Mouse (Mus musculus) neural tube, embryonic 14.5 days (tissue): ENCODE data around the gene Sphk1. TPM values are rescaled to one million over a fixed set of nuclear protein-coding genes. Genes with fewer than 3 reads are reported as not detected.

Source experiments
- ATAC-seq: fragments of 200-750 bp; cut with Nextera tagmentation; 2 replicates; pipeline ENCODE4 v1.8.0; 2017; ENCODE audit warnings: low read depth, mild to moderate bottlenecking, moderate TSS enrichment, moderate library complexity
- H3K27ac ChIP-seq: fragments of 300-500 bp; sonication (generic); 2 replicates; pipeline ENCODE4 v1.5.1; 2014; ENCODE audit warnings: low read depth, mild to moderate bottlenecking, control low read depth, low read length, moderate library complexity, mixed read lengths
- H3K27me3 ChIP-seq: fragments of 300-500 bp; sonication (generic); 2 replicates; pipeline ENCODE4 v1.6.1; 2014; ENCODE audit warnings: low read length; ENCODE audit not compliant: control insufficient read depth, insufficient read depth
- H3K36me3 ChIP-seq: fragments of 300-500 bp; sonication (generic); 2 replicates; pipeline ENCODE4 v1.6.1; 2014; ENCODE audit warnings: low read length, mixed read lengths; ENCODE audit not compliant: control insufficient read depth, insufficient read depth
- H3K4me1 ChIP-seq: fragments of 300-500 bp; sonication (generic); 2 replicates; pipeline ENCODE4 v1.6.1; 2014; ENCODE audit warnings: low read length; ENCODE audit not compliant: control insufficient read depth, insufficient read depth
- H3K4me2 ChIP-seq: fragments of 300-500 bp; sonication (generic); 2 replicates; pipeline ENCODE4 v1.6.1; 2014; ENCODE audit warnings: mild to moderate bottlenecking, low read depth, low read length, control low read depth
- H3K4me3 ChIP-seq: fragments of 300-500 bp; sonication (generic); 2 replicates; pipeline ENCODE4 v1.5.1; 2014; ENCODE audit warnings: low read depth, low read length, control low read depth, mixed read lengths
- H3K9ac ChIP-seq: fragments of 300-500 bp; sonication (generic); replicated peaks from 2 replicates; pipeline ENCODE4 v1.6.1; 2014; ENCODE audit warnings: low read depth, mild to moderate bottlenecking, control low read depth, low read length, mixed read lengths
- H3K9me3 ChIP-seq: fragments of 300-500 bp; sonication (generic); 2 replicates; pipeline ENCODE4 v1.6.1; 2016; ENCODE audit warnings: low read length; ENCODE audit not compliant: control insufficient read depth
- WGBS: fragments of 180-500 bp; shearing (Covaris S2); extraction: QIAGEN DNeasy Blood & Tissue Kit; methylation state at CpG from one replicate; pipeline ENCODE4 v1.1.7; 2014; 5-methylcytosine and 5-hydroxymethylcytosine counted together
- polyA plus RNA-seq: library from polyadenylated mRNA; unstranded; fragments of >200 nt; fragmentation: Nextera tagmentation; extraction: Ambion mirVana; gene quantifications from 2 replicates; pipeline ENCODE4 v1.2.1, GENCODE M21; 2014

The Sphk1 gene
- polyA plus RNA-seq, 1 experiment from 2014 or later, result 0.54 TPM

GRCm38 (mm10) chr11:116518482-116518881 is 12.2 kb upstream of the Sphk1 start:
- no peak for ATAC-seq
- Histone ChIP-seq H3K4me3 (no peak overlapping the region), H3K4me2 (no peak overlapping the region), H3K36me3 (no peaks in the 10 kb centered on the region), H3K27me3 (no peaks in the 10 kb centered on the region), H3K4me1 (no peaks in the 10 kb centered on the region), H3K9ac (no peak overlapping the region), H3K9me3 (no peaks in the 10 kb centered on the region), H3K27ac (no peak overlapping the region)
- 78% methylated on average over 8 of the region's 8 CpGs for WGBS

GRCm38 (mm10) chr11:116521143-116521542 is 9.6 kb upstream of the Sphk1 start:
- Histone ChIP-seq H3K4me3 (no peak overlapping the region), H3K4me2 (no peak overlapping the region), H3K4me1 (no peaks in the 10 kb centered on the region), H3K27me3 (no peaks in the 10 kb centered on the region), H3K9me3 (no peaks in the 10 kb centered on the region), H3K27ac (no peak overlapping the region), H3K36me3 (no peaks in the 10 kb centered on the region), H3K9ac (no peak overlapping the region)
- ATAC-seq, result no peak
- 62% methylated on average over 3 of the region's 3 CpGs for WGBS

DNA sequence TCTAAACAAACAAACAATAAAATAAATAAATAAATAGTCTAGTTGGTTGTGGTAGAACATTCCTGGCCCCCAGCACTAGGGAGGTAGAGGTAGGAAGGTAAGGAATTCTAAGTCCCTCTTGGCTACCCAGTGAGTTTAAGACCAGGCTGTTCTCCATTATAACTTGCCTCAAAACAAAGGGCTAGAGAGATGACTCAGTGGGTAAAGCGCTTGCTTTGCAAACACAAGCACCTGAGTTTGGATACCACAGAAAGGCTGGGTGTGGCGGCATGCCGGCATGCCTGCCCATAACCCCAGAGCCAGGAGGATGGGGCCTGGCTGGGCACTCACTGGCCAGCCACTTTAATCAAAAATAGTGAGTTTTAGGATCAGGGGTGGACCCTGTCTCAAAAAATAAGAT is 8.7 kb upstream of the Sphk1 start:
- H3K4me3 ChIP-seq, result no peak overlapping the region
- ATAC-seq, result no peak
- H3K9ac ChIP-seq, result no peak overlapping the region
- no peaks in the 10 kb centered on the region for H3K27me3 ChIP-seq
- no peak overlapping the region for H3K27ac ChIP-seq
- WGBS, result 89% methylated on average over 3 of the region's 3 CpGs
- H3K36me3 ChIP-seq, result no peaks in the 10 kb centered on the region
- H3K9me3 ChIP-seq, result no peaks in the 10 kb centered on the region
- no peaks in the 10 kb centered on the region for H3K4me1 ChIP-seq
- H3K4me2 ChIP-seq, result no peak overlapping the region

DNA sequence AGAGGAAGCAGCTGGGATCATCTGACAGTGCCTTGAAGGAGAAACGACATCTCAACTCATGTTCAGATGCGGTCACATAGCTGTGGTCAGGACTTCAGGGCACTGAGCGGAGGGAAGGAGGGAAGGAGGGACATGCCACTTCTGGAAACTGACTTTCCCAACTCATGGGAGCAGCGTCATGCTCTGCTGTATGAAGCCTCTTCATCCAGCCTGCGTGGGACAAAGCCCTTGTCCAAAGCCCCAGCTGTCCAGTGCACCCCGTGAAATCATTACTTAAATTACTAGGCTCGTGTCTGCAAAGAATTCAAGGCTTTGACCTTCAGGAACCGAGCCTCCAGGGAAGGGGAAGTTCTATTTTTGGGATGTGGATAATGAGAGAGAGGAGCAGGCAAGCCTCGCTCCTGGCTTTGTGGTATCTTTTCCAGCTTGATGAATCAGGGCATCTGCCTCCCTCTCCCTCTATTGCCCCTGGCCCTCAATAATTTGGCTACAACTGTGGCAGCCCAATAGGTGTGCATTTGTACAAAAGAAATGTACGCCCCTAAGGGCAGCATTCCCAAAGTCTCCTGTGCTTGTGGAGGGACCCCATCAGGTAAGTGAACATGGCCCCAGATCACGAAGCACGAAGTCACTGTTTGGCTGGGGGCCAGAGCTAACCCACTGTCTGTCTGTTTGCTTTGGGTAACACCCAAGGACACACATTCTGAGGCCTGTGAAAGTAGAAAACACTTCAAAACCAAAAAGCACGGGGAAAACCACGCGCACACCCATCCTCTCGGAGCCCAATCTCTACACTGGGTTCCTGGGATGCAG is 7.6 kb upstream of the Sphk1 start:
- H3K27ac ChIP-seq, result no peak overlapping the region
- no peak overlapping the region for H3K4me2 ChIP-seq
- H3K9me3 ChIP-seq, result no peaks in the 10 kb centered on the region
- no peaks in the 10 kb centered on the region for H3K4me1 ChIP-seq
- no peaks in the 10 kb centered on the region for H3K27me3 ChIP-seq
- no peak overlapping the region for H3K9ac ChIP-seq
- no peak for ATAC-seq
- no peak overlapping the region for H3K4me3 ChIP-seq
- H3K36me3 ChIP-seq, result no peaks in the 10 kb centered on the region
- WGBS, result 55% methylated on average over 16 of the region's 16 CpGs

DNA sequence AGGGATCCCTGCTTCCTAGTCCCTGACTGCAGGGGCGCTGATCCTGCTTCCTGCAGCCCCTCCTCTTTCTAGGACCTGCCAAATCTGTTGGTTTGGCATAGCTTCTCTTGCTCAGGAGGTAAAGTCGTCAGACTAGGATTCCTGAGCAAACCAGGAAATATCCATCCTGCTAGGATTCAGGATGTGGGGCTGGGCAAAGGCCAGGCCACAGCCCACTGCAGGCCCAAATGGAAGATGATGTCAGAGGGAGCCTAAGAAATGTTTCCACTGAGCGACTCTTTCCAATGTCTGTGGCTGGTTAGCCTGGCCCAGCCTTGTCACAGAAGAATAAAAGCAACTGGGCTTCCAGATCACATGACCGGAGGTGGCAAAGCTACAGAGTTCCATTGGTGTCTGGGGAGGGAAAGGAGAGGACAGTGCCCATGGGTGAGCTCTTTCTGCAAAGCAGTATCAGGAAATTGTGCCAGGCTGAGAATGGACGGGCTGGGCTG is 7.0 kb upstream of the Sphk1 start:
- no peak overlapping the region for H3K4me3 ChIP-seq
- no peaks in the 10 kb centered on the region for H3K27me3 ChIP-seq
- no peak overlapping the region for H3K27ac ChIP-seq
- WGBS, result 53% methylated on average over 5 of the region's 5 CpGs
- no peak for ATAC-seq
- H3K4me1 ChIP-seq, result no peaks in the 10 kb centered on the region
- no peaks in the 10 kb centered on the region for H3K9me3 ChIP-seq
- no peak overlapping the region for H3K9ac ChIP-seq
- H3K36me3 ChIP-seq, result no peaks in the 10 kb centered on the region
- no peak overlapping the region for H3K4me2 ChIP-seq

DNA sequence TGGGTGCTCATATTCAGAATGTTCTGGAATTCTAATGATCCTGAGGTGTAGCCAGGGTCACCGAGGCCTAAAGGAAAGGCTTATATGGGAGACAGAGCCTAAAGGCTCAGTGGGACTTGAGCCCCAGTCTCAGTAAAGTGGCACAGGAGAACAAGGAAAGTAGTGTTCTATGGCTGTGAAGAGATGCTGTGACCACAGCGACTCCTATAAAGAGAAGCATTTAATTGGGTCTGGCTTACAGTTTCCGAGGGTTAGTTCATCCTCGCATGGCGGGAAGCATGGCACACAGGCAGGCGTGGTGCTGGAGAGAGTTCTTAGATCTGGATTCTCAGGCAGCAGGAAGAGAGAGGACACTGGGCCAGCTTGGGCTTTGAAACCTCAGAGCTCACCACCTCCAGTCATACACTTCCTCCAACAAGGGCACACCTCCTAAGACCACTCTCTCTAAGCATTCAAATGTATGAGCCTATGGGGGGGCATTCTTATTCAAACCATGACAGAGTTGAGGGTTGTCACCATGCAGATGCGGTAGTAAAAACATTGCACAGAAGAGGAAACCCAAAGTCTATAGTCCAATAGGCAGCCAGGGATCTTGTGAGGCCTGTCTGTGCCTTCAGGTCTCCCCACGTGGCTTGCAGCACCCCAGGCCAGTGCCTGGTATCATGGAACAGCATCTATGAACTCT is 1.9 kb upstream of the Sphk1 start:
- Histone ChIP-seq H3K9me3 (no peaks in the 10 kb centered on the region), H3K27me3 (peaks cover 25% of the 10 kb centered on the region), H3K4me2 (no peak overlapping the region), H3K36me3 (no peaks in the 10 kb centered on the region), H3K27ac (no peak overlapping the region), H3K4me1 (peaks cover 24% of the 10 kb centered on the region), H3K4me3 (no peak overlapping the region), H3K9ac (no peak overlapping the region)
- WGBS, result 70% methylated on average over 8 of the region's 8 CpGs
- ATAC-seq, result no peak

DNA sequence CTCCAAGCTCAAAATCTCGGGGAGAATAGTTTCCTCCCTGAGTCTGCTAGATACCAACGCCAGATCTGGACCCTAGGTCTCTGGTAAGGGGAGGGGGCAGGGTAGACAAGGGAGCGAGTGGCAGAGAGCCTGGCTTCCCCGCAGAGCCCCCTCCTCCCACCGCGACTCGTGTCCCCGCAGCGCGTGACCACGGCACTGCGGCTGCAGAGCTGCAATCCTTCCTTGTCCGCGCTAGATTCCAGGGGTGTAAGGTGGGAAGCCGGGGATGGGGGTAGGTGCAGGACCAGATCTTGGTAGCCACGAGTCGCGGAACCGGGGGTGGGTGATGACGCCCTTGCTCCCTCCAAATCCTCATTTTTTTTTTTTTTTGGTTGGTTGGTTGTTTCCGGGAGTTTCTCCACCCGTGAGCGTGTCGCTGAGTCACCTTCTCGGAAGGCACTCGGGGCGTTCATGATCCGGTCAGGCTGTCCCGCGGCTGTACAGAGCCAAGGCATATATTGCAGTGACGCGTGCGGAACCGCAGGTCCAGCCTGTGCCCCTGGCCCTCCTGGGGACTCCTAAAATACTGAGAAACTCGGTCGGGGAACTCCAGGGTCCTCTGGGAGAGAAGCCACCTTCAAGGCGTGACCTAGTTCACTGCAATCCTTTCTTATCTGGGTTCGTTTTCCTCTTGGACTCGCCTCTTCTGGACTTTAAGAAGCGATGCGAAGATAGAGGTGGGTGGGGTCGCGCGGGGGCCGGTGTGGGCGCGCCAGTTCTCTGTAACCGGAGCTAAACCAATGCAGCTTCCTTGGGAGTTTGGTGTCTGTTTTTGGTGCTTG is 856 bp downstream of the Sphk1 start:
- Histone ChIP-seq H3K4me3 (peak overlapping the region; percentile 35), H3K27ac (no peak overlapping the region), H3K9me3 (no peaks in the 10 kb centered on the region), H3K27me3 (peaks cover 34% of the 10 kb centered on the region), H3K4me1 (peaks cover 27% of the 10 kb centered on the region), H3K9ac (no peak overlapping the region; the same call in 1 of the 2 replicates), H3K36me3 (no peaks in the 10 kb centered on the region), H3K4me2 (peak overlapping the region; percentile 78)
- WGBS, result 2% methylated on average over 48 of the region's 48 CpGs
- no peak; the same call in 1 of the 2 replicates for ATAC-seq

- ATAC-seq, result no peak
- Histone ChIP-seq H3K9ac (no peak overlapping the region; the same call in 1 of the 2 replicates), H3K4me2 (peak overlapping the region; percentile 78), H3K36me3 (0 out of 2 replicates have a peak, but pooled peaks cover 3% of the 10 kb centered on the region), H3K27me3 (peaks cover 34% of the 10 kb centered on the region), H3K4me1 (peaks cover 27% of the 10 kb centered on the region), H3K27ac (no peak overlapping the region), H3K4me3 (peak overlapping the region; percentile 35), H3K9me3 (no peaks in the 10 kb centered on the region)
- under 1% methylated on average over 30 of the region's 30 CpGs for WGBS
These were observed 1.6 kb downstream of the Sphk1 start for GRCm38 (mm10) chr11:116532262-116532809.
